Mouse (Mus musculus) MEL (cell line): Measurements from ENCODE around the gene Atrn. TPM values are rescaled to one million over a fixed set of nuclear protein-coding genes. Genes with fewer than 3 reads are reported as not detected.

Experiments
- DNase-seq: peaks from one replicate; pipeline ENCODE4 v3.0.0; 2011; ENCODE audit warnings: low read depth, low spot score
- H3K27ac ChIP-seq: 2 replicates; pipeline ENCODE4 v1.5.1; 2012; ENCODE audit warnings: low read depth, mild to moderate bottlenecking, control low read depth, low read length, moderate library complexity; ENCODE audit not compliant: control insufficient read depth
- H3K27me3 ChIP-seq, 2 experiments: fragments of 150-350 bp in 1 of 2; sonication (generic) in 1 of 2; 2 replicates each; pipeline ENCODE4 v1.6.1; 2012; ENCODE audit warnings: low read length in 2 of 2, mild to moderate bottlenecking in 2 of 2, improper control_type of control experiment in 1 of 2, moderate library complexity in 1 of 2; ENCODE audit not compliant: insufficient read depth in 2 of 2, control insufficient read depth in 1 of 2
- H3K36me3 ChIP-seq, 2 experiments: 2 replicates each; pipeline ENCODE4 v1.6.1; 2012 to 2014; ENCODE audit warnings: low read length in 2 of 2, improper control_type of control experiment in 1 of 2, inconsistent platforms in 1 of 2, mild to moderate bottlenecking in 1 of 2; ENCODE audit not compliant: insufficient read depth in 2 of 2, control insufficient read depth in 1 of 2
- H3K4me1 ChIP-seq, 2 experiments: fragments of 150-350 bp in 1 of 2; sonication (generic) in 1 of 2; 2 replicates each; pipeline ENCODE4 v1.6.1; 2012; ENCODE audit warnings: low read length in 2 of 2, improper control_type of control experiment in 1 of 2, mild to moderate bottlenecking in 1 of 2; ENCODE audit not compliant: insufficient read depth in 2 of 2, control insufficient read depth in 1 of 2
- H3K4me3 ChIP-seq, 2 experiments: fragments of 150-350 bp in 1 of 2; sonication (generic) in 1 of 2; 2 replicates each; pipeline ENCODE4 v1.5.1; 2012; ENCODE audit warnings: low read depth in 2 of 2, low read length in 2 of 2, mild to moderate bottlenecking in 2 of 2, moderate library complexity in 2 of 2, control low read depth in 1 of 2, improper control_type of control experiment in 1 of 2; ENCODE audit not compliant: control insufficient read depth in 1 of 2, insufficient read depth in 1 of 2
- H3K79me2 ChIP-seq: 2 replicates; pipeline ENCODE4 v1.6.1; 2012; ENCODE audit warnings: mild to moderate bottlenecking, low read length, moderate library complexity; ENCODE audit not compliant: control insufficient read depth, poor library complexity, insufficient read depth
- H3K9ac ChIP-seq: 2 replicates; pipeline ENCODE4 v1.6.1; 2012; ENCODE audit warnings: low read depth, mild to moderate bottlenecking, control low read depth, low read length, moderate library complexity; ENCODE audit not compliant: control insufficient read depth, poor library complexity, severe bottlenecking
- H3K9me3 ChIP-seq: fragments of 150-350 bp; sonication (generic); replicated peaks from 2 replicates; pipeline ENCODE4 v1.6.1; 2012; ENCODE audit warnings: mild to moderate bottlenecking, low read length, improper control_type of control experiment, moderate library complexity; ENCODE audit not compliant: insufficient read depth
- BHLHE40 ChIP-seq: IDR thresholded peaks from 2 replicates; pipeline ENCODE4 v1.6.1; 2012; ENCODE audit warnings: low read depth, mild to moderate bottlenecking, inconsistent platforms, low read length, improper control_type of control experiment, borderline replicate concordance
- CHD1 ChIP-seq: IDR thresholded peaks from 2 replicates; pipeline ENCODE4 v1.6.1; 2012; ENCODE audit warnings: low read depth, mild to moderate bottlenecking, inconsistent platforms, low read length, improper control_type of control experiment
- CHD2 ChIP-seq: IDR thresholded peaks from 2 replicates; pipeline ENCODE4 v1.6.1; 2011; ENCODE audit warnings: low read length, improper control_type of control experiment
- E2F4 ChIP-seq: IDR thresholded peaks from 2 replicates; pipeline ENCODE4 v1.6.1; 2011; ENCODE audit warnings: low read depth, low read length, improper control_type of control experiment, borderline replicate concordance
- ELF1 ChIP-seq: IDR thresholded peaks from 2 replicates; pipeline ENCODE4 v1.6.1; 2014; ENCODE audit warnings: low read depth, mild to moderate bottlenecking, inconsistent platforms, low read length, improper control_type of control experiment, moderate library complexity
- ETS1 ChIP-seq: IDR thresholded peaks from 2 replicates; pipeline ENCODE4 v1.6.1; 2012; ENCODE audit warnings: low read depth, mild to moderate bottlenecking, inconsistent platforms, low read length, improper control_type of control experiment, moderate library complexity
- GABPA ChIP-seq: IDR thresholded peaks from 2 replicates; pipeline ENCODE4 v1.6.1; 2012; ENCODE audit warnings: low read depth, mild to moderate bottlenecking, inconsistent platforms, low read length, improper control_type of control experiment, moderate library complexity
- HCFC1 ChIP-seq: IDR thresholded peaks from 2 replicates; pipeline ENCODE4 v1.6.1; 2012; ENCODE audit warnings: low read depth, mild to moderate bottlenecking, inconsistent platforms, low read length, improper control_type of control experiment, moderate library complexity
- JUND ChIP-seq: IDR thresholded peaks from 2 replicates; pipeline ENCODE4 v1.6.1; 2011; ENCODE audit warnings: low read depth, mild to moderate bottlenecking, improper control_type of control experiment, low read length
- MAX ChIP-seq: IDR thresholded peaks from 2 replicates; pipeline ENCODE4 v1.6.1; 2011; ENCODE audit warnings: low read length, improper control_type of control experiment
- MAZ ChIP-seq: IDR thresholded peaks from 2 replicates; pipeline ENCODE4 v1.6.1; 2012; ENCODE audit warnings: low read depth, mild to moderate bottlenecking, inconsistent platforms, low read length, improper control_type of control experiment
- MXI1 ChIP-seq: IDR thresholded peaks from 2 replicates; pipeline ENCODE4 v1.6.1; 2011; ENCODE audit warnings: mild to moderate bottlenecking, low read depth, low read length, improper control_type of control experiment
- MYB ChIP-seq: IDR thresholded peaks from 2 replicates; pipeline ENCODE4 v1.6.1; 2011; ENCODE audit warnings: mild to moderate bottlenecking, low read depth, low read length, improper control_type of control experiment
- NELFE ChIP-seq: IDR thresholded peaks from 2 replicates; pipeline ENCODE4 v1.6.1; 2011; ENCODE audit warnings: low read depth, low read length, improper control_type of control experiment
- NRF1 ChIP-seq: IDR thresholded peaks from 2 replicates; pipeline ENCODE4 v1.6.1; 2014; ENCODE audit warnings: low read depth, mild to moderate bottlenecking, inconsistent platforms, low read length, improper control_type of control experiment, moderate library complexity; ENCODE audit not compliant: poor library complexity, insufficient read depth, severe bottlenecking
- POLR2AphosphoS5 ChIP-seq: IDR thresholded peaks from 2 replicates; pipeline ENCODE4 v1.6.1; 2012; ENCODE audit warnings: low read depth, borderline replicate concordance, mild to moderate bottlenecking, inconsistent platforms, low read length, moderate library complexity, mixed read lengths
- RAD21 ChIP-seq: IDR thresholded peaks from 2 replicates; pipeline ENCODE4 v1.6.1; 2011; ENCODE audit warnings: mild to moderate bottlenecking, low read depth, low read length, improper control_type of control experiment
- RCOR1 ChIP-seq: IDR thresholded peaks from 2 replicates; pipeline ENCODE4 v1.6.1; 2012; ENCODE audit warnings: low read depth, mild to moderate bottlenecking, inconsistent platforms, low read length, improper control_type of control experiment
- SMC3 ChIP-seq: IDR thresholded peaks from 2 replicates; pipeline ENCODE4 v1.6.1; 2011; ENCODE audit warnings: low read depth, low read length, improper control_type of control experiment
- TBP ChIP-seq: IDR thresholded peaks from 2 replicates; pipeline ENCODE4 v1.8.0; 2011; ENCODE audit warnings: low read depth, low read length, improper control_type of control experiment
- TCF12 ChIP-seq: IDR thresholded peaks from 2 replicates; pipeline ENCODE4 v1.6.1; 2014; ENCODE audit warnings: low read depth, mild to moderate bottlenecking, inconsistent platforms, low read length, improper control_type of control experiment, moderate library complexity
- ZC3H11A ChIP-seq: IDR thresholded peaks from 2 replicates; pipeline ENCODE4 v1.6.1; 2012; ENCODE audit warnings: low read depth, mild to moderate bottlenecking, inconsistent platforms, low read length, improper control_type of control experiment
- ZMIZ1 ChIP-seq: IDR thresholded peaks from 2 replicates; pipeline ENCODE4 v1.6.1; 2012; ENCODE audit warnings: low read depth, mild to moderate bottlenecking, inconsistent platforms, low read length, improper control_type of control experiment, moderate library complexity
- ZNF384 ChIP-seq: IDR thresholded peaks from 2 replicates; pipeline ENCODE4 v1.6.1; 2012; ENCODE audit warnings: low read depth, mild to moderate bottlenecking, inconsistent platforms, low read length, improper control_type of control experiment
- polyA plus RNA-seq, 2 experiments: library from polyadenylated mRNA; stranded (reverse) in 1 of 2; unstranded in 1 of 2; fragments of >175 nt in 1 of 2; fragments of >200 nt in 1 of 2; gene quantifications; 2 replicates each; pipeline versions ENCODE4 v1.2.1 to v1.2.4; 2012; ENCODE audit warnings: low replicate concordance in 2 of 2, low read depth in 1 of 2; ENCODE audit not compliant: insufficient read length in 2 of 2, insufficient read depth in 1 of 2, missing spikeins in 1 of 2
- total RNA-seq: library from RNA; depleted of rRNA; stranded (reverse); fragments of 300-350 nt; gene quantifications from 2 replicates; pipeline ENCODE4 v1.2.3, GENCODE M21; 2012

Atrn gene
- total and polyA plus RNA-seq, 3 experiments = 6.3 to 28.2 (median 9.2) TPM

DNA sequence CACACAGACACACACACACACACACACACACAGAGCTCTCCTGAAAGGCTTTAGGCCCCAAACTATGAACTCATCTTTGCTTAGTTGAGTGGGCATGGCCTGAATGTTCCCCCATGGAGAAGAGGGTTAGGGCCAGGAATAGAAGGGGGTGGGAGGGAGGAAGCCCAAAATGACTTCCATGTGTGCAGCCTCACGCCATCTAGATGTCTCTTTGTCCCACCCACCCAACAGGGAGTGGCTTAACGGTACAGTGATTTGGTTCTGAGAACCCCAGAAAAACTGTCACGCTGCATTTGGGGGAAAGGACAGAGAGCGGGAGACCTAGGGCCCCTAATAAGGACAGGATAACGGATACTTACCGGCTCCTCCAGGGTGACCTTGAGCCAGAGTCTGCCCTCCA, 154.5 kb downstream of the Atrn start:
- peaks cover 0 to 3% of the 10 kb centered on the region in 2 experiments; a peak in 2 of 4 replicates for H3K27me3 ChIP-seq
- H3K9ac ChIP-seq = no peak overlapping the region
- H3K9me3 ChIP-seq = no peaks in the 10 kb centered on the region
- no peak overlapping the region for H3K4me3 ChIP-seq
- H3K27ac ChIP-seq = no peak overlapping the region
- no peak for DNase-seq
- no peaks in the 10 kb centered on the region for H3K36me3 ChIP-seq
- no peaks in the 10 kb centered on the region for H3K79me2 ChIP-seq
- TF ChIP-seq E2F4 = no peak
- no peak for TF ChIP-seq SMC3
- no peak for TF ChIP-seq MAZ
- no peak for TF ChIP-seq JUND
- TF ChIP-seq MAX = no peak
- TF ChIP-seq CHD2 = no peak
- no peak for TF ChIP-seq ZC3H11A
- TF ChIP-seq CHD1 = no peak
- no peak for TF ChIP-seq POLR2AphosphoS5
- no peak for TF ChIP-seq GABPA
- TF ChIP-seq NELFE = no peak
- no peak for TF ChIP-seq MYB
- TF ChIP-seq TBP = no peak
- TF ChIP-seq ZMIZ1 = no peak
- no peak for TF ChIP-seq RAD21
- TF ChIP-seq TCF12 = no peak
- no peak for TF ChIP-seq BHLHE40
- TF ChIP-seq NRF1 = no peak
- no peak for TF ChIP-seq ELF1
- no peak for TF ChIP-seq HCFC1
- H3K4me1 ChIP-seq = no peaks in the 10 kb centered on the region

GRCm38 (mm10) chr2:131061607-131062006, 155.3 kb downstream of the Atrn start:
- no peaks in the 10 kb centered on the region for H3K9me3 ChIP-seq
- DNase-seq = no peak
- no peaks in the 10 kb centered on the region for H3K79me2 ChIP-seq
- H3K9ac ChIP-seq = no peak overlapping the region
- no peak overlapping the region for H3K4me3 ChIP-seq
- TF ChIP-seq HCFC1 (no peak), TBP (no peak), MYB (no peak), MXI1 (no peak), TCF12 (no peak), ETS1 (no peak), ZNF384 (no peak), RCOR1 (no peak)
- H3K36me3 ChIP-seq = no peaks in the 10 kb centered on the region
- H3K4me1 ChIP-seq = no peaks in the 10 kb centered on the region
- no peak overlapping the region for H3K27ac ChIP-seq
- peaks cover 0 to 3% of the 10 kb centered on the region in 2 experiments; a peak in 2 of 4 replicates for H3K27me3 ChIP-seq
